Mouse (Mus musculus): Measurements from ENCODE around the gene Plekhj1. TPM values are rescaled to one million over a fixed set of nuclear protein-coding genes. Genes with fewer than 3 reads are reported as not detected.

The Plekhj1 gene
- polyA plus RNA-seq, 1 experiment from 2014 or later = 79.6 TPM

DNA sequence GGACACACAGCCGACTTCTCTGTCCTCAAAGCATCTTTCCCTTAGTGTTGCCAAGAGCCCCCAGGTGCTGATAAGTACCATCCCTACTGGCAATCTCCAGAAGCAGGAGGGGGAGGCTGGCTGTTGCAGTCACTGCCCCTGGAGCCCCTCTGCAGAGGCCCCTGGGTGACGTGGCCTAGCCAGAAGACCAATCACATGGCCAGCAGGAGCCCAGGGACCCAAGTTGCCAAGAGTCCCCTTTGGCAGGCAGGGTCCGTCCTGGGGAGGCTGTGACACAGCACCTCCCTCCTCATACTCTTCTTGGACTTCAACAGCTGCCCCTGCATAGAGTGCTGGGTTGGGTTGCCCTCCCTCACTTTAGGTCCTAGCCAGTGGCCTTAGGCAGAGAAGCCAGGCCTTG is 4.6 kb upstream of the Plekhj1 start:
- Histone ChIP-seq H3K27me3 (replicated peaks) (peaks cover 14% of the 10 kb centered on the region), H3K4me2 (no peak overlapping the region), H3K4me1 (peaks cover 49% of the 10 kb centered on the region), H3K9me3 (no peaks in the 10 kb centered on the region), H3K4me3 (no peak overlapping the region), H3K36me3 (peaks cover 52% of the 10 kb centered on the region), H3K9ac (0 out of 2 replicates have a peak overlapping the region, but pooled peaks have one; percentile 11), H3K27ac (replicated peaks) (no peak overlapping the region)
- ATAC-seq (ENCODE audit: extremely low read depth, insufficient number of reproducible peaks, low FRiP score, low TSS enrichment) = no peak
- WGBS = 73% methylated on average over 3 of the region's 3 CpGs

GRCm38 (mm10) chr10:80802204-80802912 is 3.9 kb upstream of the Plekhj1 start:
- no peak overlapping the region for H3K4me2 ChIP-seq
- 0 out of 2 replicates have a peak overlapping the region, but pooled peaks have one; percentile 11 for H3K9ac ChIP-seq
- H3K36me3 ChIP-seq = peaks cover 52% of the 10 kb centered on the region
- peaks cover 10% of the 10 kb centered on the region for H3K27me3 ChIP-seq (replicated peaks)
- no peak overlapping the region for H3K4me3 ChIP-seq
- H3K9me3 ChIP-seq = no peaks in the 10 kb centered on the region
- H3K27ac ChIP-seq (replicated peaks) = no peak overlapping the region
- ATAC-seq (ENCODE audit: extremely low read depth, insufficient number of reproducible peaks, low FRiP score, low TSS enrichment) = no peak
- H3K4me1 ChIP-seq = peaks cover 43% of the 10 kb centered on the region
- WGBS = 88% methylated on average over 10 of the region's 10 CpGs

- under 1% methylated on average over 18 of the region's 18 CpGs for WGBS
- Histone ChIP-seq H3K27me3 (replicated peaks) (no peaks in the 10 kb centered on the region), H3K9ac (peak overlapping the region; percentile 99), H3K4me2 (peak overlapping the region; percentile 90), H3K4me3 (peak overlapping the region; percentile 88), H3K27ac (replicated peaks) (peak overlapping the region; percentile 98), H3K9me3 (no peaks in the 10 kb centered on the region), H3K36me3 (peaks cover 64% of the 10 kb centered on the region), H3K4me1 (peaks cover 27% of the 10 kb centered on the region)
- ATAC-seq (ENCODE audit: extremely low read depth, insufficient number of reproducible peaks, low FRiP score, low TSS enrichment) = no peak
These were observed 692 bp upstream of the Plekhj1 start for GRCm38 (mm10) chr10:80799070-80799566.

GRCm38 (mm10) chr10:80797186-80798149 is 958 bp downstream of the Plekhj1 start:
- 1% methylated on average over 59 of the region's 59 CpGs for WGBS
- peaks cover 64% of the 10 kb centered on the region for H3K36me3 ChIP-seq
- peak overlapping the region; percentile 99 for H3K9ac ChIP-seq
- peak overlapping the region; percentile 88 for H3K4me3 ChIP-seq
- H3K4me1 ChIP-seq = peaks cover 29% of the 10 kb centered on the region
- H3K4me2 ChIP-seq = peak overlapping the region; percentile 90
- H3K9me3 ChIP-seq = no peaks in the 10 kb centered on the region
- ATAC-seq (ENCODE audit: extremely low read depth, insufficient number of reproducible peaks, low FRiP score, low TSS enrichment) = peak; percentile 41; the same call in 1 of the 2 replicates
- H3K27me3 ChIP-seq (replicated peaks) = no peaks in the 10 kb centered on the region
- peak overlapping the region; percentile 98 for H3K27ac ChIP-seq (replicated peaks)

DNA sequence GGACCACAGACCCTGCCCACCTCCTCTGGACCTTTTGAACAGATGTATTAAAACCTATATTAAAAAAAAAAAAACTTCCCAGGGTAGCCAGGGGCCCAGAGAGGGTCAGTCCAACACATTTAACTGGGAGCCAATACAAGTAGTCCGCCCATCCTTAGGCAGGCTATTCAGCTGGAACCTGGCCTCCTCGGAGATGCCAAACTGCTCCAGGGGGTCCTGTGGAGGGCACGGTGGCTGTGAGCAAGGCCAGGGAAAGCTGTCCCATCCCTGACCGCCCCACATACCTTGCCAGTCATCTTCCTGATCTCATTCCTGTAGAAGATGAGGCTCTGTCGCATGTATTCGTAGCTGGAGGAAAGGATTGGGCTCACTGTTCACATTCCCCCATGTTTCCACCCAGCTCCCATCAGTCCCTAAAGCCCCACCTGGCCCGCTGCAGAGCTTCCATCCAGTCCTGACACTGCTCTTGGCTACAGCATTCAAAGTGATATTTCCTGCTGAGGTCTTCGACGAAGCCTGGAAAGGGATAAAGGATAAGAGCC is 2.0 kb downstream of the Plekhj1 start:
- H3K4me1 ChIP-seq = peaks cover 40% of the 10 kb centered on the region

GRCm38 (mm10) chr10:80794750-80795149 is 3.7 kb downstream of the Plekhj1 start:
- H3K4me2 ChIP-seq = no peak overlapping the region
- peaks cover 69% of the 10 kb centered on the region for H3K36me3 ChIP-seq
- no peaks in the 10 kb centered on the region for H3K9me3 ChIP-seq
- no peaks in the 10 kb centered on the region for H3K27me3 ChIP-seq (replicated peaks)
- WGBS = 87% methylated on average over 8 of the region's 8 CpGs
- H3K4me1 ChIP-seq = peaks cover 43% of the 10 kb centered on the region
- no peak overlapping the region for H3K9ac ChIP-seq
- no peak overlapping the region for H3K4me3 ChIP-seq
- no peak for ATAC-seq (ENCODE audit: extremely low read depth, insufficient number of reproducible peaks, low FRiP score, low TSS enrichment)
- H3K27ac ChIP-seq (replicated peaks) = no peak overlapping the region

More for the DNA sequence above, 2.0 kb downstream of the Plekhj1 start:
- 78% methylated on average over 9 of the region's 9 CpGs for WGBS
- H3K9me3 ChIP-seq = no peaks in the 10 kb centered on the region
- peak overlapping the region; percentile 88 for H3K4me3 ChIP-seq
- no peak overlapping the region for H3K27ac ChIP-seq (replicated peaks)
- H3K9ac ChIP-seq = peak overlapping the region; percentile 99
- ATAC-seq (ENCODE audit: extremely low read depth, insufficient number of reproducible peaks, low FRiP score, low TSS enrichment) = no peak
- peaks cover 64% of the 10 kb centered on the region for H3K36me3 ChIP-seq
- no peaks in the 10 kb centered on the region for H3K27me3 ChIP-seq (replicated peaks)
- peak overlapping the region; percentile 90 for H3K4me2 ChIP-seq

- Histone ChIP-seq H3K4me2 (no peak overlapping the region), H3K9ac (0 out of 2 replicates have a peak overlapping the region, but pooled peaks have one; percentile 5), H3K27me3 (replicated peaks) (no peaks in the 10 kb centered on the region), H3K27ac (replicated peaks) (no peak overlapping the region), H3K36me3 (peaks cover 79% of the 10 kb centered on the region), H3K4me1 (peaks cover 37% of the 10 kb centered on the region), H3K9me3 (no peaks in the 10 kb centered on the region), H3K4me3 (no peak overlapping the region)
- ATAC-seq (ENCODE audit: extremely low read depth, insufficient number of reproducible peaks, low FRiP score, low TSS enrichment) = no peak
- WGBS = 80% methylated on average over 4 of the region's 4 CpGs
These were observed 4.6 kb downstream of the Plekhj1 start for GRCm38 (mm10) chr10:80793803-80794202.

GRCm38 (mm10) chr10:80793033-80793784 is 5.2 kb downstream of the Plekhj1 start:
- no peak overlapping the region for H3K27ac ChIP-seq (replicated peaks)
- H3K27me3 ChIP-seq (replicated peaks) = no peaks in the 10 kb centered on the region
- H3K9me3 ChIP-seq = no peaks in the 10 kb centered on the region
- 0 out of 2 replicates have a peak overlapping the region, but pooled peaks have one; percentile 5 for H3K9ac ChIP-seq
- H3K4me2 ChIP-seq = no peak overlapping the region
- no peak for ATAC-seq (ENCODE audit: extremely low read depth, insufficient number of reproducible peaks, low FRiP score, low TSS enrichment)
- H3K4me1 ChIP-seq = peaks cover 37% of the 10 kb centered on the region
- no peak overlapping the region for H3K4me3 ChIP-seq
- WGBS = 92% methylated on average over 13 of the region's 13 CpGs
- H3K36me3 ChIP-seq = peaks cover 85% of the 10 kb centered on the region

GRCm38 (mm10) chr10:80792175-80793032 is 6.0 kb downstream of the Plekhj1 start:
- Histone ChIP-seq H3K4me1 (peaks cover 37% of the 10 kb centered on the region), H3K36me3 (peaks cover 93% of the 10 kb centered on the region), H3K4me3 (no peak overlapping the region), H3K9ac (peak overlapping the region; percentile 55), H3K27me3 (replicated peaks) (no peaks in the 10 kb centered on the region), H3K9me3 (no peaks in the 10 kb centered on the region), H3K27ac (replicated peaks) (peak overlapping the region; percentile 78), H3K4me2 (peak overlapping the region; percentile 18; the same call in 1 of the 2 replicates)
- ATAC-seq (ENCODE audit: extremely low read depth, insufficient number of reproducible peaks, low FRiP score, low TSS enrichment) = no peak
- 72% methylated on average over 41 of the region's 41 CpGs for WGBS

Measured in heart, embryonic 13.5 days (tissue).